Mouse (Mus musculus): ENCODE results near the gene Tanc2. TPM values are rescaled to one million over a fixed set of nuclear protein-coding genes. Genes with fewer than 3 reads are reported as not detected.

Gene Tanc2
- total and polyA plus RNA-seq, 2 experiments from 2014 or later: 37.3 to 136 TPM

DNA sequence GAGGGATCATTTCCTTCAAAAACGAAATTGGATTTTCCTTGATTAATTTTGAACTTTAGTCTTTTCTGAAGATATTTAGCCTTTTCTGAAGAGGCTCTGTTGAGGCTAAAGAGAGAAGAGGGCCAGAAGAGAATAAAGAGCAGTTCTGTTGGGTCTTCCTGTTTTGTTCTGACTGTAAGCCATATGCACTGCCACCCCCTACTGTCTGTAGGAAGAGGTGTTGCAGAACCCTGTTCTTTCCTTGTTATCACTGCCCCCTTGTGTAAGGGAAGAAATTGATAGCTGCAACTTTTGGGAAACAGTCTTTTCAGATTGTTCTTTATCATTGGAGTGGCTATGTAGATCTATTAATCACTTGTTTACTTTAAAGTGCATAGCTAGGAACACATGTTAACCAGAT is 2.1 kb downstream of the Tanc2 start:
- H3K4me2 ChIP-seq (ENCODE audit: low read depth, low read length, poor library complexity, severe bottlenecking): peak overlapping the region; percentile 58
- H3K9ac ChIP-seq (replicated peaks; ENCODE audit: low read length, poor library complexity, severe bottlenecking): no peak overlapping the region
- ATAC-seq (ENCODE audit: low FRiP score) (no peak), DNase-seq (ENCODE audit: low spot score) (peak; percentile 88)
- no peak overlapping the region for H3K27ac ChIP-seq (ENCODE audit: low read depth, low read length)
- H3K4me3 ChIP-seq (ENCODE audit: low read depth, low read length): peak overlapping the region; percentile 94
- no peaks in the 10 kb centered on the region for H3K36me3 ChIP-seq (ENCODE audit: insufficient read depth, low read length)
- H3K4me1 ChIP-seq (ENCODE audit: insufficient read depth, low read length): peaks cover 5% of the 10 kb centered on the region; the same call in 1 of the 2 replicates
- no peaks in the 10 kb centered on the region for H3K27me3 ChIP-seq (ENCODE audit: insufficient read depth, low read length)
- WGBS: 28% methylated on average over 1 of the region's 1 CpGs
- no peaks in the 10 kb centered on the region for H3K9me3 ChIP-seq (ENCODE audit: low read length)
- peak; percentile 99 for TF ChIP-seq CTCF (IDR thresholded peaks at IDR 0.05)

DNA sequence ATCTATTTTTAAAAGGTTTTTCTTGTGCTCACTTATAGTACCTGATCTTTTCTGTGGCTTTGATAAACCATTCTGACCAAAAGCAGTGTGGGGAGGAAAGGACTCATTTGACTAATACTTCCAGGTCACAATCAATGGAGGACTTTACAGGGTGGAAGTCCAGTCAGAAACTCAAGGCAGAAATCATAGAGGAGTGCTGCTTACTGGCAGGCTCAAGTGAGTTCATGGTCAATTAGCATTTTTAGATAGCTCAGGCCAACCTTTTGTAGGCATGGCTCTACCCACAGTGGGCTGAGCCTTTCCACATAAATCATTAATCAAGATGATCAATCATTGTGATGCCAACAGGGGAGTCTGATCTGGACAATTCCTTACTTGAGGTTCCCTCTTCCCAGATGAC is 12.4 kb downstream of the Tanc2 start:
- no peak overlapping the region for H3K9ac ChIP-seq (replicated peaks; ENCODE audit: low read length, poor library complexity, severe bottlenecking)
- no peak for DNase-seq (ENCODE audit: low spot score)
- TF ChIP-seq CTCF (IDR thresholded peaks at IDR 0.05): no peak

DNA sequence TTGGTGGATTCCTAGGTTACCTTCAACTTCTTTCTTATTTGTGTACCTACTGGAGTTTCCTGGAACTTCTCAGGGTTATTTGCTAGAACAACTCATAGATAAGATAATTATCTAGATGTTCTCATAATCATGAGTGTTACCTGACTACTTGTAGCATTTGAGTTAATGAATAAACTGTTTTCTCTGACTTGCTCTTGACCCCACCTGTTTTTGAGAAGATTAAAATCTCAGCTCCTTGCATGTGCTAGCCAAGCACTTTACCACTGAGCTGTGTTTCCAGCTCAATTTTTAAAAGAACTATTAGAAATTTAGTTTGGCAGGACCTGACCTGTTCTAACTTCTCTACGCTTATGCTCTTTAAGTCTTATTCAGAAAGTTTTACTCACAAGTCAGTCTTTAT is 36.4 kb downstream of the Tanc2 start:
- ATAC-seq (ENCODE audit: low FRiP score) (no peak), DNase-seq (ENCODE audit: low spot score) (no peak)
- no peaks in the 10 kb centered on the region for H3K36me3 ChIP-seq (ENCODE audit: insufficient read depth, low read length)
- H3K4me3 ChIP-seq (ENCODE audit: low read depth, low read length): no peak overlapping the region
- no peak overlapping the region for H3K9ac ChIP-seq (replicated peaks; ENCODE audit: low read length, poor library complexity, severe bottlenecking)
- no peaks in the 10 kb centered on the region for H3K27me3 ChIP-seq (ENCODE audit: insufficient read depth, low read length)
- no peaks in the 10 kb centered on the region for H3K9me3 ChIP-seq (ENCODE audit: low read length)
- H3K4me1 ChIP-seq (ENCODE audit: insufficient read depth, low read length): no peaks in the 10 kb centered on the region
- H3K4me2 ChIP-seq (ENCODE audit: low read depth, low read length, poor library complexity, severe bottlenecking): no peak overlapping the region
- no peak for TF ChIP-seq CTCF (IDR thresholded peaks at IDR 0.05)
- H3K27ac ChIP-seq (ENCODE audit: low read depth, low read length): no peak overlapping the region
- WGBS: 98% methylated on average over 1 of the region's 1 CpGs

More for the DNA sequence above, 12.4 kb downstream of the Tanc2 start:
- ATAC-seq (ENCODE audit: low FRiP score): no peak
- Histone ChIP-seq H3K4me1 (ENCODE audit: insufficient read depth, low read length) (no peaks in the 10 kb centered on the region), H3K36me3 (ENCODE audit: insufficient read depth, low read length) (no peaks in the 10 kb centered on the region), H3K4me2 (ENCODE audit: low read depth, low read length, poor library complexity, severe bottlenecking) (no peak overlapping the region), H3K27ac (ENCODE audit: low read depth, low read length) (no peak overlapping the region), H3K4me3 (ENCODE audit: low read depth, low read length) (no peak overlapping the region), H3K9me3 (ENCODE audit: low read length) (no peaks in the 10 kb centered on the region), H3K27me3 (ENCODE audit: insufficient read depth, low read length) (no peaks in the 10 kb centered on the region)

DNA sequence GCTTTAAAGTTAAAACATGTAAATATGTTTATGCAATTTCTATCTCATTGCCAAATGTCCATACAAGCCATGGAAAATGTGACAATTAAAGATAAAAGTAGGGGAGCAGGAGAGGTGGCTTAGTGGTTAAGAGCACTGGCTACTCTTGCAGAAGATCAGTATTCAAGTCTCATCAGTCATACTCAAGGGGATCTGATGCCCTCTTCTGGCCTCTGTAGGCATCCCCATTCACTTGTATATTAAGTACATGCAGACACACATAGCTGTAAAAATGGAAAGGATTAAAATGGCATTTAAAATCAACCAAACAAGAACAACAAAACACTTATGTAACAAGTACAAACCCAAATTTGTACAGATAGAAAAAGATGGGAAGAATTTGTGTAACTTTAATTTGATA is 54.2 kb downstream of the Tanc2 start:
- H3K4me1 ChIP-seq (ENCODE audit: insufficient read depth, low read length): no peaks in the 10 kb centered on the region
- TF ChIP-seq CTCF (IDR thresholded peaks at IDR 0.05): peak; percentile 41
- H3K27me3 ChIP-seq (ENCODE audit: insufficient read depth, low read length): no peaks in the 10 kb centered on the region
- ATAC-seq (ENCODE audit: low FRiP score): no peak
- H3K9ac ChIP-seq (replicated peaks; ENCODE audit: low read length, poor library complexity, severe bottlenecking): no peak overlapping the region
- no peaks in the 10 kb centered on the region for H3K9me3 ChIP-seq (ENCODE audit: low read length)
- no peak for DNase-seq (ENCODE audit: low spot score)
- H3K36me3 ChIP-seq (ENCODE audit: insufficient read depth, low read length): no peaks in the 10 kb centered on the region
- no peak overlapping the region for H3K27ac ChIP-seq (ENCODE audit: low read depth, low read length)
- no peak overlapping the region for H3K4me3 ChIP-seq (ENCODE audit: low read depth, low read length)
- no peak overlapping the region for H3K4me2 ChIP-seq (ENCODE audit: low read depth, low read length, poor library complexity, severe bottlenecking)

DNA sequence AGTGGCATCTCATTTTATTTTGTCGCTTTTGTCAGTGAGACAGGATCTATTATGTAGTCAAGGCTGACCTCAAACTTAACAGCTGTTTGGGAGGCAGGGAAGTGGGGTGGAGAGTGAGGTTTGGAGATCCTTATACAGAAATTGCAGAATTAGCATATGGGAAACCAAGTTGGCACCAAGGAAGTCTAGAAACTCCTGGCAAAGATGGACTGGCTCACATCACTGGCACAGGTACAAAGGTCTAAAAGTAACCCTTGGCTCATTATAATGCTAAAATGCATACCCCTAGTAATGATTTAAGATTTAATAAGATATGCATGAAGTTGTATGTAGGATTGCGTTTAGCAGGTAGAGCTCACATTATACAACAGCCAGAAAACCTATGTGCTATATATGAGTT is 58.2 kb downstream of the Tanc2 start:
- Histone ChIP-seq H3K4me3 (ENCODE audit: low read depth, low read length) (no peak overlapping the region), H3K4me2 (ENCODE audit: low read depth, low read length, poor library complexity, severe bottlenecking) (no peak overlapping the region), H3K36me3 (ENCODE audit: insufficient read depth, low read length) (no peaks in the 10 kb centered on the region), H3K27ac (ENCODE audit: low read depth, low read length) (no peak overlapping the region), H3K9ac (replicated peaks; ENCODE audit: low read length, poor library complexity, severe bottlenecking) (no peak overlapping the region), H3K27me3 (ENCODE audit: insufficient read depth, low read length) (no peaks in the 10 kb centered on the region), H3K9me3 (ENCODE audit: low read length) (no peaks in the 10 kb centered on the region), H3K4me1 (ENCODE audit: insufficient read depth, low read length) (no peaks in the 10 kb centered on the region)
- no peak for DNase-seq (ENCODE audit: low spot score)
- WGBS: 90% methylated on average over 2 of the region's 2 CpGs
- no peak for ATAC-seq (ENCODE audit: low FRiP score)
- TF ChIP-seq CTCF (IDR thresholded peaks at IDR 0.05): no peak

DNA sequence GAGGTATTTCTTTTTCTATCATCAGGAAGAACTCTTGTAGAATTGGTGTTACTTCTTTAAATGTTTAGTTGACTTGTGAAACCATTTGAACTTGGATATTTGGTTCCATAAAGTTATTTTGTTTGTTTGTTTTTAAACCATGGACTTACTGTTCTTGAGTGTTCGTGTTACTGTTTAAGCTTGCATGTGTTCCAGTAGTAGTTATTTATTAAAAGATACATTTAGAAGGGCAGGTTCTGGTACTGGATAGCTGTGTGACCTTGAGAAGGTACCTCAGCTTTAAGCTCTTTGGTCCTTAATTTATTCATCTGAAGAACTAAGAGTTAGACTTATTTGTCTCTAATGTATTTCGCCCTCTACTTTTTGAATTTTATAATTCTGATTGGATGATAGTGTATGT is 64.8 kb downstream of the Tanc2 start:
- Histone ChIP-seq H3K4me1 (ENCODE audit: insufficient read depth, low read length) (no peaks in the 10 kb centered on the region), H3K9me3 (ENCODE audit: low read length) (no peaks in the 10 kb centered on the region), H3K9ac (replicated peaks; ENCODE audit: low read length, poor library complexity, severe bottlenecking) (no peak overlapping the region), H3K27ac (ENCODE audit: low read depth, low read length) (no peak overlapping the region), H3K4me2 (ENCODE audit: low read depth, low read length, poor library complexity, severe bottlenecking) (no peak overlapping the region), H3K4me3 (ENCODE audit: low read depth, low read length) (no peak overlapping the region), H3K36me3 (ENCODE audit: insufficient read depth, low read length) (no peaks in the 10 kb centered on the region), H3K27me3 (ENCODE audit: insufficient read depth, low read length) (no peaks in the 10 kb centered on the region)
- no peak for TF ChIP-seq CTCF (IDR thresholded peaks at IDR 0.05)
- DNase-seq (ENCODE audit: low spot score): no peak
- WGBS: 88% methylated on average over 2 of the region's 2 CpGs
- no peak for ATAC-seq (ENCODE audit: low FRiP score)
